Mouse (Mus musculus) cerebellum, adult 11 months (tissue): ENCODE data around the gene Olfr1225.
"Not testable (repeated sequence)": the region's sequence is repeated elsewhere in the genome, so short reads cannot be mapped to it uniquely, and the experiment has no call there.

Experiments
- DNase-seq: peaks from one replicate; pipeline ENCODE4 v3.0.0; 2022

The Olfr1225 gene

GRCm38 (mm10) chr2:89174569-89174968, at the start of gene Olfr1225:
TSS of gene Olfr1225 (minus strand) at chr2:89174669.
- no peak for DNase-seq

GRCm38 (mm10) chr2:89199948-89200347, 25.5 kb upstream of the Olfr1225 start, which contains the start of gene Olfr1226:
TSS of gene Olfr1226 (minus strand) at chr2:89200048.
- no peak for DNase-seq

GRCm38 (mm10) chr2:89196325-89196982, 22.0 kb upstream of the Olfr1225 start:
- no peak for DNase-seq

- DNase-seq, result not testable (repeated sequence)
Measured at GRCm38 (mm10) chr2:89164711-89165110, 9.8 kb downstream of the Olfr1225 start.

GRCm38 (mm10) chr2:89163991-89164390, 10.5 kb downstream of the Olfr1225 start, which contains the start of gene Olfr1224-ps1:
TSS of gene Olfr1224-ps1 (minus strand) at chr2:89164091.
- not testable (repeated sequence) for DNase-seq

GRCm38 (mm10) chr2:89151460-89151859, 23.0 kb downstream of the Olfr1225 start, which contains the start of gene Olfr1223:
TSS of gene Olfr1223 (minus strand) at chr2:89151560.
- no peak for DNase-seq

GRCm38 (mm10) chr2:89132954-89133353, 41.5 kb downstream of the Olfr1225 start, which contains the start of gene Olfr1222:
TSS of gene Olfr1222 (minus strand) at chr2:89133054.
- no peak for DNase-seq
